Comparison of ENCODE assay signal across 31 mouse cellular contexts in the genomic region with DNA sequence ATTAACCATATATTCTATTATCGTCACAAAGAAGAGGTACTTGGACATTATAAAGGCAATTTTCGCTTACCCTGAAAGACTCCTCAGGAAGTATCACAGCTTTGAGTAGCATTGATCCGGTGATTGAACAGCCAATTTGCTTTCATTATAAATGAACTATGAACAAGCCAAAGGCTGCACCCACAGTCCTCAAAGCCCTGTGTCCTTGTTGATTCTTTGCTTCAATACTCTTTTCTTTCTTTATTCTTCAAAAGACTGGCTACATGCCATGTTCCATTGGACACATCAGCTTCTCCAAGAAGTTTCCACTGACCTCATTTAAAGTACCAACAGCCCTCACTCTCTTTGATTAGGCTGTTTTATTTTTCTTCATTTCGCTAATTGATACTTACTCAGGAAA.
DNase-seq lines count a peak whose midpoint lies in the region; ATAC-seq and TF ChIP-seq lines count a peak whose summit lies in the region.
"Had no signal": no experiment of that assay in that cellular context is flagged by ENCODE, and none has a peak within 500 bp of the region (broad histone marks: within the 10 kb centered on the region; RNA-seq: fewer than 3 reads in every experiment).

No protein-coding gene starts in this region.

- no peak for TF ChIP-seq CTCF in layer of hippocampus, adult 2 months (conservative IDR thresholded peaks at IDR 0.05)

- intact Hi-C loops in heart, postnatal 36 days (cut with DNase I), result no loop called here

- peak in 1 of 2 experiments; percentile 12 for DNase-seq in layer of hippocampus, adult 2 months (ENCODE audit: low spot score in 2 of 2)
- DNase-seq in layer of hippocampus, adult 9-10 months (ENCODE audit: low spot score), result no peak
- DNase-seq in right cerebral cortex, adult 18-20 months, result peak; percentile 0
- no peak for DNase-seq in right cerebral cortex, postnatal 14 days
- no peak for DNase-seq in heart, postnatal 36 days
- no peak for DNase-seq in MN1 (ENCODE audit: low spot score)
- DNase-seq: adrenal gland, adult 2 months; adrenal gland, postnatal 36 days; cerebellum, adult 2 months; cerebellum, postnatal 14 days; gastrocnemius, postnatal 14 days; kidney, adult 9 months; kidney, postnatal 14 days; layer of hippocampus, postnatal 36 days; liver, embryonic 13.5 days; lung, adult 18-20 months; lung, postnatal 4 days; thymus, postnatal 4 days had no signal

- H3K4me3 ChIP-seq in layer of hippocampus, adult 2 months, result no peak overlapping the region
- no peak overlapping the region for H3K4me3 ChIP-seq in forebrain, embryonic 15.5 days
- H3K4me3 ChIP-seq: erythroblast, embryonic 14.5 days; heart, embryonic 10.5 days; heart, embryonic 15.5 days; hindbrain, embryonic 13.5 days; limb, embryonic 10.5 days; limb, embryonic 15.5 days; liver, embryonic 13.5 days; midbrain, embryonic 13.5 days; neural tube, embryonic 13.5 days had no signal

- no peaks in the 10 kb centered on the region for H3K9me3 ChIP-seq in forebrain, embryonic 15.5 days
- H3K9me3 ChIP-seq: heart, embryonic 10.5 days; heart, embryonic 15.5 days; hindbrain, embryonic 13.5 days; limb, embryonic 10.5 days; limb, embryonic 15.5 days; liver, embryonic 13.5 days; midbrain, embryonic 13.5 days; neural tube, embryonic 13.5 days had no signal

- no peaks in the 10 kb centered on the region for H3K27me3 ChIP-seq in forebrain, embryonic 15.5 days
- H3K27me3 ChIP-seq: heart, embryonic 15.5 days; hindbrain, embryonic 13.5 days; limb, embryonic 15.5 days; liver, embryonic 13.5 days; midbrain, embryonic 13.5 days; neural tube, embryonic 13.5 days had no signal

- no peaks in the 10 kb centered on the region for H3K4me1 ChIP-seq in forebrain, embryonic 15.5 days
- H3K4me1 ChIP-seq: heart, embryonic 10.5 days; heart, embryonic 15.5 days; hindbrain, embryonic 13.5 days; limb, embryonic 10.5 days; limb, embryonic 15.5 days; liver, embryonic 13.5 days; midbrain, embryonic 13.5 days; neural tube, embryonic 13.5 days had no signal

- 15% methylated on average over 4 of the region's 4 CpGs for WGBS in forebrain, embryonic 15.5 days

- no peak overlapping the region for H3K9ac ChIP-seq in forebrain, embryonic 15.5 days (replicated peaks)
- H3K9ac ChIP-seq: heart, embryonic 15.5 days; hindbrain, embryonic 13.5 days; limb, embryonic 15.5 days; liver, embryonic 13.5 days; midbrain, embryonic 13.5 days; neural tube, embryonic 13.5 days had no signal

- peak overlapping the region; percentile 32; the same call in 1 of the 2 replicates for H3K27ac ChIP-seq in layer of hippocampus, adult 2 months
- no peak overlapping the region for H3K27ac ChIP-seq in forebrain, embryonic 15.5 days (replicated peaks)
- H3K27ac ChIP-seq: heart, embryonic 10.5 days; heart, embryonic 15.5 days; hindbrain, embryonic 13.5 days; limb, embryonic 10.5 days; limb, embryonic 15.5 days; liver, embryonic 13.5 days; midbrain, embryonic 13.5 days; neural tube, embryonic 13.5 days had no signal

- H3K36me3 ChIP-seq in forebrain, embryonic 15.5 days, result no peaks in the 10 kb centered on the region
- H3K36me3 ChIP-seq: heart, embryonic 10.5 days; heart, embryonic 15.5 days; hindbrain, embryonic 13.5 days; limb, embryonic 10.5 days; limb, embryonic 15.5 days; liver, embryonic 13.5 days; midbrain, embryonic 13.5 days; neural tube, embryonic 13.5 days had no signal

- 0 out of 2 replicates have a peak, but pooled peaks have one; percentile 26 for ATAC-seq in forebrain, embryonic 15.5 days (replicated peaks)
- ATAC-seq: activated CD4-positive, CD25-positive, alpha-beta regulatory T cell, adult 4 months; CD4-positive, CD25-positive, alpha-beta regulatory T cell, adult 4 months; intestine, postnatal 0 days; lung, postnatal 0 days; midbrain, embryonic 13.5 days had no signal

- no peak overlapping the region for H3K4me2 ChIP-seq in forebrain, embryonic 15.5 days (replicated peaks)
- H3K4me2 ChIP-seq: heart, embryonic 15.5 days; hindbrain, embryonic 13.5 days; limb, embryonic 15.5 days; liver, embryonic 13.5 days; midbrain, embryonic 13.5 days; neural tube, embryonic 13.5 days had no signal
